ENCODE assay signal across 14 mouse cellular contexts in the genomic region with DNA sequence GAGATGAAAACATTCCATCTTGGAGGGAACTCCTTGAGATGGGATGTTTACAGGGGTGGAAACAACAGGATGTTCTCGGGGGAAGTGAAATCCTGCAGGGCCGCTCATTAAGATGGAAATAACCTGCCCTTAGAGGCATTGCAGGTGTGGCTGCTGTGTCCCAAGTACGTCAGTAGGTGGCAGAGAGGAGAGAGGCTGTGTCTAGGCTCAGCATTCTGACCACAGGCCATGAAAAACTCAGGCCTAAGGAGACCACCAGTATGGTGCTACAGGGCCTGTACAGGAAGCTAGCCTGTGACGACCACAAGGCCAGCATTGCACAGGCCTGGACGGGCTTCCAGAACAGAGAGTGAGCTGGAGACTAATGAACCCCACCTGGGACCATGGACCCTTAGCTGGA. TPM values are rescaled to one million over a fixed set of nuclear protein-coding genes. Genes with fewer than 3 reads are reported as not detected.
DNase-seq lines count a peak whose midpoint lies in the region; ATAC-seq and TF ChIP-seq lines count a peak whose summit lies in the region.
"Had no signal": no experiment of that assay in that cellular context is flagged by ENCODE, and none has a peak within 500 bp of the region (broad histone marks: within the 10 kb centered on the region; RNA-seq: fewer than 3 reads in every experiment).

No protein-coding gene starts in this region.

- H3K27me3 ChIP-seq in forebrain, postnatal 0 days (ENCODE audit: insufficient read depth, low read length): no peaks in the 10 kb centered on the region
- no peaks in the 10 kb centered on the region for H3K27me3 ChIP-seq in forebrain, embryonic 10.5 days (ENCODE audit: poor library complexity, severe bottlenecking)
- no peaks in the 10 kb centered on the region for H3K27me3 ChIP-seq in MEL (ENCODE audit: control insufficient read depth in 1 of 2, insufficient read depth in 2 of 2, low read length in 2 of 2)
- H3K27me3 ChIP-seq: heart, embryonic 12.5 days had no signal

- TF ChIP-seq CTCF in forebrain, postnatal 0 days (IDR thresholded peaks at IDR 0.05; ENCODE audit: low read depth): peak; percentile 39
- peak; percentile 51 for TF ChIP-seq CTCF in lung, adult 2 months (IDR thresholded peaks at IDR 0.05; ENCODE audit: insufficient read depth, low read length)
- peak in 2 of 3 experiments; percentile 42 to 47 for TF ChIP-seq CTCF in MEL (IDR thresholded peaks at IDR 0.05 in 2 of 3, conservative IDR thresholded peaks at IDR 0.05 in 1 of 3; ENCODE audit: control insufficient read depth in 1 of 3, insufficient read depth in 1 of 3, low read depth in 2 of 3, low read length in 3 of 3, poor library complexity in 1 of 3, severe bottlenecking in 1 of 3)

- TF ChIP-seq POLR2A in lung, adult 2 months (IDR thresholded peaks at IDR 0.05; ENCODE audit: borderline replicate concordance, extremely low read depth, low read depth, low read length): no peak
- no peak for TF ChIP-seq POLR2A in MEL (IDR thresholded peaks at IDR 0.05; ENCODE audit: control insufficient read depth in 1 of 2, insufficient read depth in 1 of 2, low read depth in 1 of 2, low read length in 2 of 2, poor library complexity in 1 of 2)

- TF ChIP-seq EP300 in MEL (IDR thresholded peaks at IDR 0.05; ENCODE audit: low read depth in 1 of 2, low read length in 2 of 2): no peak

- no peaks in the 10 kb centered on the region for H3K36me3 ChIP-seq in forebrain, postnatal 0 days (ENCODE audit: insufficient read depth)
- no peaks in the 10 kb centered on the region for H3K36me3 ChIP-seq in forebrain, embryonic 10.5 days (replicated peaks)
- no peaks in the 10 kb centered on the region for H3K36me3 ChIP-seq in MEL (ENCODE audit: control insufficient read depth in 1 of 2, insufficient read depth in 2 of 2, low read length in 2 of 2)
- H3K36me3 ChIP-seq: heart, embryonic 12.5 days; midbrain, embryonic 10.5 days had no signal

- no peaks in the 10 kb centered on the region for H3K4me1 ChIP-seq in forebrain, postnatal 0 days (ENCODE audit: insufficient read depth)
- no peaks in the 10 kb centered on the region for H3K4me1 ChIP-seq in forebrain, embryonic 10.5 days
- no peaks in the 10 kb centered on the region for H3K4me1 ChIP-seq in lung, adult 2 months (ENCODE audit: control insufficient read depth, insufficient read depth, low read length)
- peaks cover 0 to 3% of the 10 kb centered on the region in 2 experiments; a peak in 1 of 4 replicates for H3K4me1 ChIP-seq in MEL (ENCODE audit: control insufficient read depth in 1 of 2, insufficient read depth in 2 of 2, low read length in 2 of 2)
- H3K4me1 ChIP-seq: midbrain, embryonic 10.5 days had no signal

- DNase-seq in forebrain, postnatal 0 days: no peak
- no peak for DNase-seq in forebrain, embryonic 10.5 days (ENCODE audit: extremely low spot score, low spot score)
- no peak for DNase-seq in lung, adult 2 months
- DNase-seq in lung, postnatal 4 days: no peak
- no peak for DNase-seq in MEL (ENCODE audit: low read depth, low spot score)
- DNase-seq in lung, postnatal 36 days: peak; percentile 8
- DNase-seq in testis, postnatal 14 days (ENCODE audit: low spot score): no peak
- DNase-seq in layer of hippocampus, adult 9-11 months: no peak
- DNase-seq: adrenal gland, postnatal 14 days; embryo, embryonic 11 days had no signal

- no peak overlapping the region for H3K4me2 ChIP-seq in forebrain, postnatal 0 days (ENCODE audit: low read depth)
- H3K4me2 ChIP-seq: heart, embryonic 12.5 days had no signal

- ATAC-seq in forebrain, postnatal 0 days: no peak
- ATAC-seq: forebrain, embryonic 16.5 days; inflammation-experienced regulatory T-cells, adult 6 months had no signal

- H3K4me3 ChIP-seq in forebrain, postnatal 0 days (ENCODE audit: low read depth, low read length): no peak overlapping the region
- H3K4me3 ChIP-seq in forebrain, embryonic 10.5 days: no peak overlapping the region
- no peak overlapping the region for H3K4me3 ChIP-seq in lung, adult 2 months (replicated peaks; ENCODE audit: extremely low read depth, low read depth, low read length)
- no peak overlapping the region for H3K4me3 ChIP-seq in MEL (ENCODE audit: control insufficient read depth in 1 of 2, insufficient read depth in 1 of 2, low read depth in 2 of 2, low read length in 2 of 2)
- H3K4me3 ChIP-seq: heart, embryonic 12.5 days; midbrain, embryonic 10.5 days had no signal

- 58% methylated on average over 5 of the region's 5 CpGs for WGBS in forebrain, postnatal 0 days
- 51% methylated on average over 5 of the region's 5 CpGs for WGBS in forebrain, embryonic 10.5 days
- WGBS in lung, adult 2 months: 52% methylated on average over 5 of the region's 5 CpGs

- TF ChIP-seq RAD21 in MEL (IDR thresholded peaks at IDR 0.05; ENCODE audit: low read depth, low read length): peak; percentile 20

- H3K27ac ChIP-seq in forebrain, postnatal 0 days (ENCODE audit: low read depth, low read length): no peak overlapping the region
- no peak overlapping the region for H3K27ac ChIP-seq in forebrain, embryonic 10.5 days
- H3K27ac ChIP-seq in MEL (ENCODE audit: control insufficient read depth, low read depth, low read length): no peak overlapping the region
- H3K27ac ChIP-seq: midbrain, embryonic 10.5 days had no signal

- H3K9ac ChIP-seq in forebrain, postnatal 0 days: no peak overlapping the region
- H3K9ac ChIP-seq in MEL (ENCODE audit: control insufficient read depth, low read depth, low read length, poor library complexity, severe bottlenecking): no peak overlapping the region
- H3K9ac ChIP-seq: heart, embryonic 12.5 days had no signal

- no peaks in the 10 kb centered on the region for H3K9me3 ChIP-seq in forebrain, postnatal 0 days (ENCODE audit: low read length)
- H3K9me3 ChIP-seq in forebrain, embryonic 10.5 days: peaks cover 5% of the 10 kb centered on the region; the same call in 1 of the 2 replicates
- no peaks in the 10 kb centered on the region for H3K9me3 ChIP-seq in MEL (replicated peaks; ENCODE audit: insufficient read depth, low read length)
- H3K9me3 ChIP-seq: heart, embryonic 12.5 days; midbrain, embryonic 10.5 days had no signal

- no peaks in the 10 kb centered on the region for H3K79me2 ChIP-seq in MEL (ENCODE audit: control insufficient read depth, insufficient read depth, low read length, poor library complexity)

TF ChIP-seq in MEL, 35 proteins besides CTCF, POLR2A, EP300 and RAD21:
- TF ChIP-seq ZC3H11A (IDR thresholded peaks at IDR 0.05; ENCODE audit: low read depth, low read length) (0 out of 2 replicates have a peak, but pooled peaks have one; percentile 9), ZNF384 (IDR thresholded peaks at IDR 0.05; ENCODE audit: low read depth, low read length) (no peak), SIN3A (IDR thresholded peaks at IDR 0.05; ENCODE audit: low read length) (no peak), BHLHE40 (IDR thresholded peaks at IDR 0.05; ENCODE audit: borderline replicate concordance, low read depth, low read length) (no peak), KAT2A (conservative IDR thresholded peaks at IDR 0.05; ENCODE audit: low read depth, low read length) (no peak), SMC3 (IDR thresholded peaks at IDR 0.05; ENCODE audit: low read depth, low read length) (peak; percentile 51)

RNA-seq across cellular contexts. Expression of a gene that starts 6.6 kb away (rescaled TPM):
- 28.0 and 30.7 TPM in 2 replicates for total RNA-seq in forebrain, postnatal 0 days (2014; rRNA removed)
- 54.9 and 66.4 TPM in 2 replicates for polyA plus RNA-seq in forebrain, postnatal 0 days (2015; fragmentation: Nextera tagmentation; extraction: Ambion mirVana)
- polyA plus RNA-seq in forebrain, embryonic 10.5 days (2016; fragmentation: Nextera tagmentation; extraction: Ambion mirVana): 40.7 and 43.8 TPM in 2 replicates
- 1.9 and 3.1 TPM in 2 replicates for polyA plus RNA-seq in lung, adult 2 months (2012; rRNA removed)
- 8.5 and 9.8 TPM in 2 replicates for total RNA-seq in MEL (2012; rRNA removed)
- 1 to 10 TPM in 1 of 2 experiments, not detected in 1; 8.1 TPM for polyA plus RNA-seq in MEL (2012; ENCODE audit: insufficient read depth in 1 of 2, insufficient read length in 2 of 2, low read depth in 1 of 2, low replicate concordance in 2 of 2, missing spikeins in 1 of 2)

RNA-seq across cellular contexts. Expression of a gene that starts 28.8 kb away (rescaled TPM):
- total RNA-seq in forebrain, postnatal 0 days (2014; rRNA removed): not detected in 2 replicates
- polyA plus RNA-seq in forebrain, postnatal 0 days (2015; fragmentation: Nextera tagmentation; extraction: Ambion mirVana): 0.23 TPM in 1 of 2 replicates, not detected in the other
- polyA plus RNA-seq in forebrain, embryonic 10.5 days (2016; fragmentation: Nextera tagmentation; extraction: Ambion mirVana): not detected in 2 replicates
- polyA plus RNA-seq in lung, adult 2 months (2012; rRNA removed): not detected in 2 replicates
- total RNA-seq in MEL (2012; rRNA removed): not detected in 2 replicates
- not detected for polyA plus RNA-seq in MEL (2012; ENCODE audit: insufficient read depth in 1 of 2, insufficient read length in 2 of 2, low read depth in 1 of 2, low replicate concordance in 2 of 2, missing spikeins in 1 of 2)
- total RNA-seq: adrenal gland, postnatal 14 days had no signal
- polyA plus RNA-seq: forebrain, embryonic 16.5 days; heart, embryonic 12.5 days; inflammation-experienced regulatory T-cells, adult 6 months; midbrain, embryonic 10.5 days had no signal

RNA-seq across cellular contexts. Expression of a gene that starts 54.9 kb away (rescaled TPM):
- 5.7 and 6.2 TPM in 2 replicates for total RNA-seq in forebrain, postnatal 0 days (2014; rRNA removed)
- 5.7 and 6.3 TPM in 2 replicates for polyA plus RNA-seq in forebrain, postnatal 0 days (2015; fragmentation: Nextera tagmentation; extraction: Ambion mirVana)
- polyA plus RNA-seq in forebrain, embryonic 10.5 days (2016; fragmentation: Nextera tagmentation; extraction: Ambion mirVana): 0.36 and 0.51 TPM in 2 replicates
- 5.7 and 7.1 TPM in 2 replicates for polyA plus RNA-seq in lung, adult 2 months (2012; rRNA removed)
- not detected in 2 replicates for total RNA-seq in MEL (2012; rRNA removed)
- polyA plus RNA-seq in MEL (2012; ENCODE audit: insufficient read depth in 1 of 2, insufficient read length in 2 of 2, low read depth in 1 of 2, low replicate concordance in 2 of 2, missing spikeins in 1 of 2): not detected
- polyA plus RNA-seq: inflammation-experienced regulatory T-cells, adult 6 months had no signal
